Mouse (Mus musculus) megakaryocyte, embryonic 14.5 days (primary cell): ENCODE data around the gene Dapp1.

Experiments
- FLI1 ChIP-seq: IDR thresholded peaks from 2 replicates; pipeline ENCODE4 v1.6.1; 2012; ENCODE audit warnings: low read length, inconsistent platforms, mixed read lengths
- GATA1 ChIP-seq: IDR thresholded peaks from 3 replicates; pipeline ENCODE4 v1.6.1; 2012; ENCODE audit warnings: mixed read lengths, low read length, inconsistent platforms, borderline replicate concordance

DNA sequence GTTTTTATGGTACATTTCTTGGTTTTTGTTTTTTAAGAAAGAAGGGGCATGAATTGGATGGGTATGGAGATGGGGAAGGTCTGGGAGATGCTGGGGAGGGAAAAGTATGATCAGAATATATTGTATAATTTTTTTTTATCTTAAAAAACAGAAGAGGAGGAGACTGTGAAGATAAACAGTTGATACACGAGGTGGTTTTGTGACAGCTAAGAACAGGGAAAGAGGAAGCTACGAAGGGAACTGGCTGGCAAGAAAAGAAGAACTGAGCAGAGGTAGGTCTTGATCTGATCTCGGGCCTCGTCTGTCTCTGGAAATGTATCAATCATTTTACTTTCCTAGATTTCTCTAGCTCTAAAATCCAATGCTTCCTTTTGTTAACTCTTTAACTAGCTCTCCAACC lies 33.8 kb downstream of the Dapp1 start:
- no peak for TF ChIP-seq FLI1
- TF ChIP-seq GATA1: no peak
